Mouse (Mus musculus) cerebellum, postnatal 25 days (tissue): ENCODE data around the gene Intu.

Experiments used
- DNase-seq, 2 experiments: peaks; one replicate each; pipeline ENCODE4 v3.0.0; 2021; ENCODE audit warnings: mixed read lengths in 2 of 2

Intu gene

DNA sequence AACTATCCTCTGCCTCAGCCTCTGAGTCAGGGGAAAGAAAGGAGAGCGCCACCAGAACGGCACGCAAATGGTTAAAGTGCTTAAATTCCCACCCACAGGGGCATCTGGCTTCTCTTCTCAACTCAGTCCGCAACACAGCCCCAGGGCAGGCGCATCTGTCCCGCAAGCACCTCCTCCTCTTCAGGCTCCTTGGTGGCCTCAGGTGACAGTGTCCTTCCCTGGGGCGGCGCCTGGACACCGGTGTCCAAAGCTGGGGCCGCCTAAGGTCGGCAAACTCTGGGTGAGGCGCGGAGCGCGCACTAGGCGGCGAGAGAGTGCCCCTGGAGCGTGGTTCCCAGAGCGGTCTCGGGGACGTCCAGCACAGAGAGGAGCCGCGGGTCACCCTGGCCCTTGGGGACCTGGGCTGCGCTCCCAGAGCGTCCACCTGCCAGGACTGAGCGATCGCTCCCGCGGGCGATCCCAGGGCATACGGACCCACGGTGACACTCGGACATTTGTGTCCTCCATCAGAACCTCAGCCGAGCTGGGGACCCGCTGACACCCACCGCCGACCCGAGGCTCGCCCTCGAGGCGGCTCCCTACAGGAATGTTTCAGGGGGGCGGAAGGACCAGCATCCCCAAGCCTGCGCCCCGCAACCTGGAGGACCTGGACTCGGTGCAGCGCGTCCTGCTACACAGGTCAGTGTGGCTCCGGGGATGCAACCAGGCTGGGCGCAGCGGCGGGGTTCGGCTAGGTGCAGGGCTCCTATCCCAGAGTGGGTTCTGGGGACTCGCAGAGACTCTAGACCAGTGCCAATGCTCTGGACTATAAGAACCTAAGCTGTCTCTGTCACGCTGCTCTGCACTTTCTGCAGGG is at the start of gene Intu:
Gene Intu (plus strand): TSS at position 1 of the 856 bp plus-strand sequence.
- DNase-seq = peak; percentile 48 to 54

DNA sequence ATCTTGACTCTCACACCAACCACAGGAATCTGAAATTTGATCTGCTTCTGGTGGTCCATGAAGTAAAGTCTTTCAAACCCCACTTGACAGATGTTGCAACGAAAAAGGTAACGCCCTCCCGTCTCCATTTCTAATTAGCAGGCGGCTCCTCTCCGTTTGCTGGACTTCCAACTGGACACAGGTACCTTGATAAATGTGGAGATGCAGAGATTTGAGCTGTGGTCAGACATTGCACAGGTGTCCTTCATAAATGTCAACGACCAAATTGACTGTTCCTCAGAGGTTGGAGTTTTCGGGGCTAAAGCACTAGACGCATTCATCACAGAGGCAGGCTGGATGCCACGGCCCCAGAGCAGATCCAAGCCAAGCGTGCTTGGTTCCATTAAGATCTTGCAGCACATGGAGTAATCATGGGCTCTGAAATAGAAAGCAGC is 47.8 kb upstream of the Intu start:
- no peak for DNase-seq

DNA sequence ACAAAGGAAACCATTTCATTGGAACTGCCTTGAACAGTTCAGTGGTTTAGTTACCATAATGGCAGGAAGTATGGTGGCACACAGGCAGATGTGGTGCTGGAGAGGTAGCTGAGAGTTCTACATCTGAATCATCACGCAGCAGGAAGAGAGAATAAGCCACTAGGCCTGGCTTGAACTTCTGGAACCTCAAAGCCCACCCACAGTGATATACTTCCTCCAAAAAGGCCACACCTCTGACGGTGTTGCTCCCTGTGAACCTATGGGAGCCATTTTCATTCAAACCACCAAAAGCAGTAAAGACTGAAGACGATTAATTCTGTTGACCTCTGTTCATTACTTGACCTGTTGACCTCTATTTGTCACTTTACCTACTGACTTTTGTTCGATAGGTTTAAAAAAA is 43.7 kb upstream of the Intu start:
- no peak for DNase-seq

DNA sequence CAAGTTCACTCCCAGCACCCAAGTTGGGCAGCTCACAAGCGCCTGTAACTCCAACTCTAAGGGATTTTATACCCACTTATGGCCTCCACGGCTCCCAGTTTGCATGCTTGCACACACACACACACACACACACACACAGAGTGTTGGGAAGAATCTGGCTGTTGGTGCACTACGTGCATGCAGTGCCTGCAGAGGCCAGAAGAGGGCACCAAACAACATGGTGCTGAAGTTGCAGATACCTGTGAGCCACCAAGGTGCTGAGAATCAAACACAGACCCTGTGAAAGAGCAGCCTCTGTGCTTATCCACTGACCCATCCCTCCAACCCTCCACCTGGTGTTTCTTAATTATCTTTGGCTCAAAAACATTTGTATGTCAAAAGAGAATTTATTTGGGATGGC is 39.3 kb upstream of the Intu start:
- no peak for DNase-seq

DNA sequence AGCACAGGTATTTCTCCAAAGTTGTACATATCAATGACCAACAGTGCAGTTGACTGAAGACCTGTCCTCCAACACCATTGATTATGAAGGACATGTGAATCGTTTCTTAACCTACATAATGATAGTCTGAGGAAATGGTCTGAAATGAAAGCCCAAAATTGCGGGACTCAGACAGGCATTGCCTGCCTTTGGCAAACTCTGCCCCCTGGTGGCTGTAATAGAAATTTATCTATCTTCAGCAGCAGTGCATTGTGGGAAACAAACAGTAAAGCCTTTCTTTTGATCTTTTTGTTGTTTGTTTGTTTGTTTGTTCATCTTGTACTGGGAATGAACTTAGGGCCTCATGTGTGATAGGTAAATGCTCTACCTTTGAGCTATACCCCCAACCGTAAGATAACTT is 32.2 kb upstream of the Intu start:
- no peak for DNase-seq

DNA sequence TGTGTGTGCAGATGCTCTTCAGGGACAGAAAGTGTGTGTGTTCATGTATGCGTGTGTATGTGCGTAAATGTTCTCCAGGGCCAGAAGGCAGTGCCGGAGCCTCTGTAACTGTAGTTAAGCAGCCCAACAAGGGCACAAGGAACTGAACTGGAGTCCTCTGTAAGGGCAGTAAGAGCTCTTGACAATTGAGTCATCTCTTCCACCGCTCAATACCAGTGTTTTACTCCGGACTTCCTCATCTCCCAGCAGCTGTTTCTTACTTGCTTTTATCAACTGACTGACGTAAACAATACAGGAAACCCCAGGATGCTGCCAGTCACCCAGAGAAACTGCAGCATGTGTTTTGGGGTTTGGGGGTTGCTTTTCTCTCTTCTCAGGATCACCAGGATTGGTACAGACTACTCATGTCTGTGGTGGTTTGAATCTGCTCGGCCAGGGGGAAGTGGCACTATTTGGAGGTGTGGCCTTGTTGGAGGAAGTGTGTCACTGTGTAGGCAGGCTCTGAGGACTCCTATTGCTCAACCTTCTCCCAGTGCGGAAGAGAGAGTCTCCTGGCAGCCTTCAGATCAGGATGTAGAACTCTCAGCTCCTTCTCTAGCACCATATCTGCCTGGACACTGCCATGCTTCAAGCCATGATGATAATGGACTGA is 30.8 kb upstream of the Intu start:
- no peak for DNase-seq

DNA sequence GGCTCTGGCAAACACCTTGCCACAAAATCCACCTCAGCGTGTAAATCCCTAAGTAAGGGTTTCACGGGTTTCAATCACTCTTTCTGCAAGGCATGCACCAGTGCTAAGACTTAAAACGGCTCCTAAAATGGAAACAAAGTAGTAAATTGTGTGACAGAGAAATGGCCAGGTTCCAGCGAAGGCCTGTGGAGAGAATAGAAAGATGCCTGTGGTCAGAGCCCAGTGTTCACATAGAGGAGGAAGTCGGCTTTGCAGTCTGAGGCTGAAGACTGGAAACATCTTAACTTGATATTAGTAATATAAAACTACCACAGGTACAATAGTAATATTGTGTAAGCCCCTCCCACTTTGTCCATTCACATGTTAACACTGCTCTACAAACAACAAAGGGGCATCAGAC is 26.7 kb upstream of the Intu start:
- no peak for DNase-seq

DNA sequence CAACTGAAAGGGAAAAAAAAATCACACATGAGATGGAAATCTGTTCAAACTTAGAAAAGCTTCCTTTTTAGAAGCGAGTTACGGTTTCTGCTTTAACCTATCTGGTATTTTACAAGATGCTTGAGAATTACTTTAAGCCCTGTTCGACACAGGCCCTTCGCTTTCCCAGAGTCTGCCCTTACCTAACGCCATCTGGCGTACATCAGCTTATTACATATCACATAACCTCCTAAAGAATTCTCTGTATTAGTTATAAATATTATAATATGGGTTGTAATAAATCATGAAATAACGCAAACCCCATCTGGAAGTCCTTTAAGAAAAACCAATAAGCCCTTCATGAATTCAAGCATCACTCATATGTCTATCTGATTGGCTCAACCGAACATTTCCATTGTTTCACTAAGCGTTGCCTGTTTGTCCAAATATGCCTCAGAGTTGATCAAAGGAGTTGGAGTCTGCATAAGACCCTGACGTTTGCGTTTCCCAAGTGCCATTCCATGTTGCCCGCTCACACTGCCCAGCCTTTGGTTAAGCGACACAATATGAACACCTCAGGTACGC is 25.6 kb upstream of the Intu start:
- DNase-seq = no peak

DNA sequence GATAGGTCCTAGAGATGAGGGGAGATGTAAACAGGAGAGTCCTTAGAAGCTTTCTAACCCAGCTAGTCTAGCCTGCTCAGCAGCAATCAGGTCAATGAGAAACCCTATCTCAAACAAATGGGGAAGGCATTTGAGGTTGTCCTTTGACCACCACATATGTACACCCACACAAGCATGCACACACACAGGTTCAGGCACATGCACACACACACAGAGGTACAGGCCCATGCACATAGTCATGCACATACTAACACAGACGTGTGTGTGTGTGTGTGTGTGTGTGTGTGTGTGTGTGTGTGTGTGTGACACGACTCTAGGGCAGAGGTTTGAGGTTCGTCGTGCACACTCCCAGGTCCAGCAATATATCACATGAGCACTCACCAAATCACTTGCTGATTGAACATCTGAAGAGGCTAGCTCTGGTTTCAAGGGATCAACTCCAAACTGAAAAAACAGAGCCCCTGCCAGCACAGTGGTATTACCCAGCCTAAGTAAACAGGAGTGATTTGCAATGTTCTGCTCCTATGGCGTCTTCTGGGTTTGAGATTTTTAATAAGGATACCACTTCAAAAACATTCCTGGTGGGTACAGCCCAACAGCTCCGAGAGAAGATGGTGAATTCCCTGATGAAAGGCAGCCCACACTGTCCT is 22.0 kb upstream of the Intu start:
- DNase-seq = no peak

DNA sequence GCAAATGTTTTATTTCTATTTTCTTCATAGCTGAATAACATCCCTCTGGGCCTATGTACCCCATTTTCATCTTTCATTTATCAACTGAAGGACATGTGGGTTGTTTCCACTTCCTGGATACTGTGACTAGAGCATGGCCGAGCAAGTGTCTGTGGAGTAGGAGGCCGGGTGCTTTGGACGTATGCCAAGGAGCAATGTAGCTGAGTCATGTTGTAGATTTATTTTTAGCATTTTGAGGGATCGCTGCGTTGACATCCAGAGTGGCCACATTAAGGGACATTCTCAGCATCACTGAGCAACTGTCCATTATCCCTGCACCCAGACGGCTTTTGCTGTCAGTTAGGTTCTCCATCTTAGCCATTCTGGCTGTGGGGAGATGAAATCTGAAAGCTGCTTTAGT is 20.5 kb upstream of the Intu start:
- peak; percentile 28 to 62 for DNase-seq

DNA sequence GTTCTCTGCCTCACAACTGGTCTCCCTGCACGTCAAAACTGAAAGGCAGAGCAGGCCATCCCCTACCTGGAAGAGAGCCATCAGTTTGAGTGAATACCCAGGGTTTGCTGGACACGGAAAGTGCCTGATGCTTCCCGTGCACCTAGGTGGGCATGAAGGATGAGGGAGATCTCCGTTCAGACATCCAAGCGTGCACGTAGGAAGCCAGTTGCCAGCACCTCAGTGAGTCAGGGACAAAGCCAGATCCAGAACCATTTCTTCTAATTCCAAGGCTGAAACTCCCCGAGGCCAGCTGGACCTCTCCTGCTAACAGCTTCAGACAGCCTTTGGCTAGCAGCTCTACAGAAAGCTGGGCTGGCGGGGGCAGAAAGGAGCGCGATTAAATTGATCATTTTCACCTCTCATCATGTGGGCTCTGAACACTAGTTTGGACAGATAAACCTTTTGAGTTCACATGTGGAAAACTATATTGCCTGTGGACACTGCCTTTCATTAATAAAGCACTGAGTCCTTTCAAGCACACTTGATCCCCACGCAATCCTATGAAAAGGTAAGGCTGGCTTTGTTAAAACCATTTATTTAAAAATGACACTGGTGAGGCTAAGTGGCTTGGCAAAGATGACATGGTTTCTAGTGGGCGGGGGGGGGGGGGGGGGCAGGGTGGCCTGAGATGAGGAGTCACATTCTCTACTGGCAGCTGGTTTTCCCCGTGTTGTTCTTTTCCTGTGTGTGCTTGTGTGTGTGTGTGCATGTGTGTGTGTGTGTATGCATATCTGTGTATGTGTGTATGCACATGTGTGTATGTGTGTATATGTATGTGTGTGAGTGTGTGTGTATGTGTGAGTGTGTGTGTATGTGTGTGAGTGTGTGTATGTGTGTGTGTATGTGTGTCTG is 17.9 kb upstream of the Intu start:
- DNase-seq = no peak

DNA sequence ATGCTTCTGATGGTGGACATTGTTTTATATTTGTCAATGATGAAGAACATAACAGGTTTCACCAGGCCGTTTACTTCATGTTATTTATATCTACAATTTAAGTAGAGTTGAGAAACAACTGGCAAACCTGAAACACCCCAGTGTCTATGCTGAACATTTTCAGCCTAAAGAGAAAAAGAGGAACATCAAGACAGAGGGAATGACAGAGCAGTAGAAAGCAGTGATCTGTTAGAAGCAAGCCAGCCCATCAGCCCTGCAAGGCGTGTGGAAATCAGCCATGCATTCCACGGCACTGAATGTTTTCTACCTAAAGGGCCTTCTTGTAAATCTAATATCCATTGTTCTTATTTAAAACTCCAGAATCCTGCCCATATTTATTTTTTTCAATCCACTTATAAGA is 12.8 kb upstream of the Intu start:
- no peak for DNase-seq

DNA sequence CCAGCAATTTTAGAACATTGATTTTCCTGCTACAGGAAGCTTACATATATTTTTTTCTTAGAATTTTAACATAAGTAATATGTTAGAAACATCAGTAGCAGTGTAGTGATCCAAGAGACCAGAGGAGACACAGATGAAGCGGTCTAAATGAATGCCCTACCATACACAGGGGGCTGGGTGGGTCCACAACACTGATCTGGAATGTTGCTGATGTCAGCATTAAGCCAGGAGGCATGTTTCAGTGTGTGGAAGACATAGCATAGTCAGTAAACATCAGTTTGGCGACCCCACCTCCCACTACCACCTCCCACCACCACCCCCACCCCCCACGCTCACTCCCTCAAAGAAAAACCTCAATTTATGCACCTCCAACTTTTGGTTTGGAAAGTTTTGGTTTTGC is 11.5 kb upstream of the Intu start:
- DNase-seq = no peak

DNA sequence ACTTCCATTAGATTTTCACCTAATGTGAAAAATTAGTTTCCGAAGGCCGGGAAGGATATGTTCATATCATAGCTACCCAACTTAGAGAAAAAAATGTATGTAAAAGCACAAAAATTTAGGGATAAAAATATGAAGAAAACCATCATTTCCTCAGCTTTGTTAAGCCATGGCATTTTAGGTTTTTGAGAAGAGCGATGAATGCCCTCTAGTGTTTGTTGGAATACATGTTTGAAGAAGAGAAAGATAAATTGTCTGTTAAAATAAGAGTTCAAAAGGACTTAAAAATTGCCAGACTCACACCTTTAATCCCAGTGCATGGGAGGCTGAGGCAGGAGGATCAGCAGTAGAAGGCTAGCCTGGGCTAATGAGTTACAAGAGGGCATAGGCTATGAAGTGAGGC is 10.5 kb upstream of the Intu start:
- no peak for DNase-seq

DNA sequence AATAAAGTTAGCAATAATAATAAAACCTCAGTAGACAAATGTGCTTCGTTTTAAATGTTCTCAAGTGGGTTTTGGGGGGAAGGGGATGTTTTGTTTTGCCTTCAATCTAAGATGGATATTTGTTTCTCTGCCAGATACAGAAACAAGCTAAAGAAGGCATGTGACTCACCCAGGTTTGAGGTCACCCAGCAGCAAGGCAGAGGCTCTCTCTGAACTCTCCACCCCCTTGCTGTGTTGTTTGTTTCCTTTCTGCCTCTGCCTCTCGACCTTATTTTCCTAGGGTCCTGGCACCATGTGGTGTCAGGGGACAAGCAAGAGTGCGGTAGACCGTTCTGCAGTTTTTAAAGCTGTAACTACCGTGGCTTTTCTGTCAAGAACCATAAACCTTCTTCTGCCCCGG is 8.6 kb upstream of the Intu start:
- DNase-seq = no peak

DNA sequence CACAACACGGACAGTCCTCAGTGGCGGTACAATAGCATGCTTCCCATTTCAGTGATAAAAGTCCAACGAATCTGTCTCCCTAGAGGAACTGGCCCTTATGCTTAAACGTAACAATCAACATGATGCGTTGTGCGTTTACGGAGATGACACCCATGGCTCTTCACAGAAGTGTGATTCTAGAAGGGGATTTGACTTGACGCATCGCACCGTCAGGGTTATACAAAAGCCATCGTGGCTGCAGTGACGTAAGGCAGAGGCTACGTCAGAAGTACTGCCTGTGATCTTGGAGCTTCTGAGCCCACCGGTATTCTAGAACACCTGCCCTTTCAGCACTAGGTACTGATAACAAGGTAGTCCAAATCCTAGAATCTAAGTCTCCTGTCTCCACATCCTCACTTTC is 8.2 kb upstream of the Intu start:
- no peak for DNase-seq

DNA sequence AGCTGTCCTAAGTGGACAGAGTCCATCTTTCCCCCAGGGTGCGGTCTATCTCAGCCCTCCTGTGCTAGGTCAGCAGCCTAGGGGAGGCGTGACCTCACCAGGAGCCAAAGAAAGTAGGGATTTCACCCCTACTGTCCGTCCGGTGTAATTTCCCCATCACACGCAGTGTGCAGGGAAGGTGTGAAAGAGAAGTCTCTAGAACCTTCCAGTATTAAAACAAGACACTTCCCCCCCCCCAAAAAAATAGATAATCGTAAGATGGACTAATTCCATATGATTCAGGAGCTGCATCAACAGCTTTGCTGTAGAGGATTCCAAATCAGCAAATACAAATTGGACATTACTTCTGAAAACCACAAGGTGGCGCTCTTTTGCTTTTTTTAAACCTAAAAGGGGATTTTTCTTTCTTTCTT is 7.7 kb upstream of the Intu start:
- DNase-seq = no peak

DNA sequence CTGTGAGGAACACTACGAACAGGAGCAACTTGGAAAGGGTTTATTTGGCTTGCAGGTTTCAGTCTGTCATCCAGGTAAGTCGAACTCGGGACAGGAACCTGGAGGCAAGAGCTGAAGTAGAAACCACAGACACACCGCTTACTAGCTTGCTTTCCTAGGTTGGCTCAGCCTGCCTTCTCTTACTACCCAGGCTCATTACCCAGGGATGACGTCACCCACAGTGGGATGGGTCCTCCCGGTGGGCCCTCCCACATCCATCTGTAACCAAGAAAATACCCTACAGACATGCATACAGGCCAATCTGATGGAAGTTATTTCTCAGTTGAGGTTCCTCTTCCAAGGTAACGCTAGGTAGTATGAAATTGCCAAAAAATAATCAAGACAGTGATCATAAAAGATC is 6.2 kb upstream of the Intu start:
- DNase-seq = no peak

DNA sequence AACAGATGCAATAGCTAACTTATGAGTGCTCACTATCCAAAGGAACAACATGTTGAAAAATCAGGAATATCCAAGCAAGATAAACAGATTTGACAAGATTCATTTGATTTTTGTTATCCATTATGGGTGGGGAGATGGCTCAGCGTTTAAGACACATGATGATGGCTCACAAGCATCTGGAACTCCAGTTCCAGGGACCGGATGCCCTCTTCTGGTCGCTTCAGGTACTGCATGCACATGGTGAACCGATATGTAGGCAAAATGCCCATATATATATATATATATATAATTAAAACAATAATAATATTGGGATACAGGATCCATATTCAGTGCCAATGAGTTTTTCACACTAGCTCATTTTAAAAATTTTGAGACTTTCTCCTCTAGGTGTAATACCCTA is 5.7 kb upstream of the Intu start:
- DNase-seq = peak; percentile 61 to 83

DNA sequence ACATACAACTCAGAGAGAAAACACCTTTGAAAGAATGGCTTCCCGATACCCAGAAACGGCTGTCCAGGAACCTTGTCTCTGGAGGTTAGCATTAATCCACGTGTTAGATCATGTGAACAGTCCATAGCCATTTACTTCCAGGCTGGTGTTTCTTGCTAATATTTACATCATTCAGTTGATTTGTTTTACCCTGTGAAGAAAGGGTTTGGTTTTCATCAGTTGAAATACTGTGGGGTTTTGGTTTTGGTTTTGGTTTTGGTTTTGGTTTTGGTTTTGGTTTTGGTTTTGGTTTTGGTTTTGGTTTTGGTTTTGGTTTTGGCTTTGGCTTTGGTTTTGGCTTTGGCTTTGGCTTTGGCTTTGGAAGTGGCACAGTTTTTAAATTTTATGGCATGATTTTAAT is 5.0 kb upstream of the Intu start:
- DNase-seq = no peak

DNA sequence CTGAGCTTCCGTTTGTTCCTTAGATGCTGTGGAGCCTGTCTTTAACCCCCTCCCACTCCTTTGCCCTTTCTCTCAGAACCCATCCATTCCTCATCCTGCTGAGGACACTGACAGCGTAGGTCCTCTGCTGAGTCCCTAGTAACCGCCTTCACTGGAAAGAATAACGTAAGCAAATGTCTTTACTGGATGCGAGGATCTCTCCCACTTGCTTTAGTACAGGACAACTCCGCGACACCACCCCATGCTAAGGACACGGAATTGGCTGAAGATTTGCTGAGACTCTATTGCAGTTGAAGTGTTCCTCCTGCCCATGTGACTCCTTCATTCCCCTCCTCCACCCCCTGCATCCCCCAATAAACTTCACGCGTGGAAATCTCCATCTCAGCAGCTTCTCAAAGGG is 3.9 kb upstream of the Intu start:
- no peak for DNase-seq
